Mouse (Mus musculus) ES-E14 (cell line): ENCODE measurements at regions not wholly inside any gene's neighbourhood (a gene's known extent, or its start where the extent isn't known, plus 50 kb on each side); places are given as distances from the start of the nearest gene placed in this dataset.

ENCODE experiments used
- HCFC1 ChIP-seq: IDR thresholded peaks from 2 replicates; pipeline ENCODE4 v1.6.1; 2012; ENCODE audit warnings: low read length, inconsistent platforms, borderline replicate concordance; ENCODE audit not compliant: insufficient read depth
- MAFK ChIP-seq: IDR thresholded peaks from 2 replicates; pipeline ENCODE4 v1.6.1; 2014; ENCODE audit warnings: mild to moderate bottlenecking, low read depth, low read length, inconsistent platforms; ENCODE audit not compliant: insufficient read depth
- ZNF384 ChIP-seq: IDR thresholded peaks from 2 replicates; pipeline ENCODE4 v1.6.1; 2012; ENCODE audit warnings: low read depth, low read length, inconsistent platforms

DNA sequence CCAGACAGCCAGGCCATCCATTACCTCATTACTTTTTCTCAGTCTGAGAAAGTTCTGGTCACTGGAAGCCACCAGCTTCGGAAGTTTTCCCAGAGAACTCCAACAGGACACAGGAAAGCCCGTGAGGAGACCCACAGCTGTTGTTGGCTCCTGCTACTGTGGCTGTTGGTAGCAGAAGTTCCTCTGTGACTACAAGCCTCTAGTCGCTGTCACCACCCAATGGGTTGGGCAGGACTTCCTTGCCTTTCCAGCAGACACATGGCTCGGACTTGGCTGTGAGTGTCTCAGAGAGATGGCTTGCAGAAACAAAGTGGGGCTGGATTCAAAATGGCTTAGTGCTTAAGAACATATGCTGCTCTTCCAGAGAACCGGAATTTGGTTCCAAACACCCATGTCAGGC is 114.8 kb upstream of the Zfp618 start:
- no peak for TF ChIP-seq HCFC1
- no peak for TF ChIP-seq MAFK
- TF ChIP-seq ZNF384: no peak
